Mouse (Mus musculus) cerebellum, adult 18-20 months (tissue): ENCODE results near the gene Scn3b.
A peak's percentile ranks its signal among the peaks of the same experiment; 100 is the strongest.

Source experiments
- DNase-seq, 2 experiments: peaks; one replicate each; pipeline ENCODE4 v3.0.0; 2021

The Scn3b gene

GRCm38 (mm10) chr9:40318771-40319170, 49.8 kb downstream of the Scn3b start:
- peak; percentile 44 to 63 for DNase-seq

DNA sequence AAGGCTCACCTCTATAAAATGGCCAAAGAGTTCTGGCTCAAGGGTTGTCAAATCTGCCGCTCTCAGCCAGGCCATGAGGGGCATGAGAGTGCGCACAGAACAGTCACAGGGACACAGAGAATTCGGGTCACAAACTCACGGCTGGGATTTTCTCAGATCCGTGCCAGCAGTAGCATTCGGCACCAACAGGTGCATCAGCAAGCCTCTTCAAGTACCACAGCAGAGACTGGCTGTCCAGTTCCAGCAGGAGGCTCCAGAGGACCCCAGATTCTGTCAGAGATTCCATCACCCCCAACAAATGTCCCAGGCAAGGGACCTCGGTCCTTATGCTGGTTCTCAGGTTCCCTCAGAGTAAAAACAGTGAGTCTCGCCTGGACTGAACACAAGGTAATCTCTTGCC, 51.4 kb downstream of the Scn3b start:
- peak; percentile 42 to 46 for DNase-seq

DNA sequence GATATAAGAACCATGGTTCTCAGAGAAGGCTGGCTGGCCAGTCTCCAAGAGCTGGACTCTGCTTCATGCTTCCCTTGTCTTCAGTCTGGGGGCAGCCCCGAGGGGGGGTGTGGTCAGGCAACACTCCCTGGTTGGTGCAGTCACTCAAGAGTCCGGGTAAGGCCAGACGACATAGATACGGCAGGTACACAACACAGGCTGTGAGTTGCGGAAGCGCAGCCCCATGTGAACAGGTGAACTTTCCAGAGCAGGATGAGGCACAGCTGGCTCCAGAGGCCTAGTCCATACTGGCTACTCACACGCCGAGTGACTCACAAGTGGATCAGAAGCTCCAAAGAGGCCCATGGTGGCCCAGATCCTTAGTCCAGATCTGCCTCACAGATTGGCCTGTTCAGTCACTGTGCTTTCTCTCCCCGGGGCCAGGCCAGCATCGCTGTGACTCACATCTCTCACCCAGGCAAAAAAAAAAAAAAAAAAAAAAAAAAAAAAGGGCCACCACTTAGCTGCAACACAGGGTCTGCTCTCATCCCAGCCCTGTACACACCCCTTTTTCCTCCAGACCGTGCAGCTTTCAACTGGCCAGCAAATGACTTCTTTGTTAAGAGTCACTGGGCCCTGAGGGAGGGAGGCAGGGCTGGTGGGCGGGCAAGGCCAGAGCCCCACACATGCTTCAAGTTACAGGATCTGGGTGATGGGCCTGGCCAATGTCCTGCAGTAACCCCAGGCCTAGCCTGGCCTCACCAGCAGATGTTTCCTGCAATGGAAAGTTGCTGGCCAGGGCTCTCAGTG, 52.1 kb downstream of the Scn3b start:
- peak in 1 of 2 experiments; percentile 54 for DNase-seq

- no peak for DNase-seq
Measured at GRCm38 (mm10) chr9:40321668-40322003, 52.6 kb downstream of the Scn3b start.

DNA sequence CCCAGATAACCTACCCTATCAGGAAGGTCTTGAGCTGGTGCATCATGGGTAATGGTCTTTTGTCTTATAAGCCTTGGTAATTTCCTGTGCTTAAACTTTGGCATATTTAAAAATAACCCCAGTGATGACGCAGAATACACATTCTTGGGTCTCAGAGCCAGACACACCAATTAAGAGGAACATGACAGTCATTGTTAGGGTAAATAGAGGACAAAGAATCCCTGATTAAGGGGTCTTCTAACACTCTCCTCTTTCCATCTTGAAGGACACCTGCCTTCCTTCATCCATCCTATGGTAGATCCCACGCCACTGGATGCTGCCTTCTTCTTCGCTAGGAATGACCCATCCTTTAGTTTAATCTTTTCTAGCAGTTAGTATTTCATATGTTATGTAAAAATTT, 53.4 kb downstream of the Scn3b start:
- no peak for DNase-seq

DNA sequence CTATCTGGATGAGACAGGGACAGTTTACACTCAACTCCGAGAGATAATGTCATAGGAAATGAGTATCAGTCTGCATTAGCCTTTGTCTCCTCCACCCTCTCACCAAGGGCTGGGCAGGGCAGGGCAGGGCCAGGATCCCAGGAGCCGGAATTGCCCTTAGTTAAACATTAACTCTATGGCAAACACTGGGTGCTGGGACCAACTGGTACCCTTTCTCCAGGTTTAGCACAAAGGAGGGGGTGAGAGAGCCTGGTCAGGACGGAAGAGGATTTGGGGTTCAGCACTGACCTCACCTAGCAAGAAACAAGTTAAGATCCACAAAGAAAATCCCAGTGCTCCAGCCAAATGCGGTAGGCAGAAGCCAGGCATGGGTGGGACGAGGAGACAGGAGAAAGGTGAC, 54.2 kb downstream of the Scn3b start:
- DNase-seq: no peak

- no peak for DNase-seq
Measured at GRCm38 (mm10) chr9:40323773-40324172, 54.8 kb downstream of the Scn3b start.

DNA sequence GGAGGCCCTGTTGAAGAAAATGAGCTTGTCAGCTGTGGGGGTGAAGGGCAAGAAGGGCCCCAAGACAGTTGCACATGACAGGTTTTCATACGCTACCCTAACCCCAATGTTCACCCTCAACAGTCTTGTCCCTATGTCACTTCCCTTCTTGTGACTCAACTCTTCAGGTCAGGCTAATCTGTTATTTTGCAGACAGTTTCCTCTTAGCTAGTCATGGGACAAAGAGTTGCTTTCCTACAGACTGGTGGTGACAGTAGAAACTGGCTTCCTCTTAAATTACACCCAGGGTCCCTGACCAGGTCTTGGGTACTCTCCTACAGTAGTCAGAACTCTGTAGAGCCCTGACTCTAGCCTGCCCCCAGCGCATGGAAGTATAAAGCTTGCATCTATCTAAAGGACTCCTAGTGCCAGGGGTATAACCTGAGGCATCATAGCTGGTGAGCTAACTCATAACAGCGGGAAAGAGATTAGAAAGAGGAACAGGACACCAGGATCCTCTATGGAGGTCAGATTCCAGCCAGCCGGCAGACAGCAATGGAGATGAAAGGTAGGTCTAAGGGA, 55.3 kb downstream of the Scn3b start:
- DNase-seq: no peak

DNA sequence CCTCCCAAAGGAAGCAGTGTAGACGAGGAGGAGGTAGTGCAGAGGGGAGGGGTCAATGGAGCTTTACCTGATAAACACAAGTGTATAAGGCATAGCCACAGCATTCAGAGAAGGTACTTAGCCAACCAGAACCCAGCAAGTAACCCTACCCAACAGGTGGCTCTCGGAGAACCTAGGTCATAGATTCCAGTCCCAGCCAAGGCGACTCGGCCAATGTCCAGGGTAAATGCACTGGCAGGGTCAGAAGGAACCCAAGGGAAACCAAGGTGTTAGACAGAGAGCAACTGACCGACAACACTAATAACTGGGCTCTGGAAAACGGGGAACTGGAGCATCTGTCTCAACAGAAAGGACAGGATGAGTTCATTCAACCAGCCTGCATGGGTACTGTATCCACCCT, 55.8 kb downstream of the Scn3b start:
- no peak for DNase-seq

DNA sequence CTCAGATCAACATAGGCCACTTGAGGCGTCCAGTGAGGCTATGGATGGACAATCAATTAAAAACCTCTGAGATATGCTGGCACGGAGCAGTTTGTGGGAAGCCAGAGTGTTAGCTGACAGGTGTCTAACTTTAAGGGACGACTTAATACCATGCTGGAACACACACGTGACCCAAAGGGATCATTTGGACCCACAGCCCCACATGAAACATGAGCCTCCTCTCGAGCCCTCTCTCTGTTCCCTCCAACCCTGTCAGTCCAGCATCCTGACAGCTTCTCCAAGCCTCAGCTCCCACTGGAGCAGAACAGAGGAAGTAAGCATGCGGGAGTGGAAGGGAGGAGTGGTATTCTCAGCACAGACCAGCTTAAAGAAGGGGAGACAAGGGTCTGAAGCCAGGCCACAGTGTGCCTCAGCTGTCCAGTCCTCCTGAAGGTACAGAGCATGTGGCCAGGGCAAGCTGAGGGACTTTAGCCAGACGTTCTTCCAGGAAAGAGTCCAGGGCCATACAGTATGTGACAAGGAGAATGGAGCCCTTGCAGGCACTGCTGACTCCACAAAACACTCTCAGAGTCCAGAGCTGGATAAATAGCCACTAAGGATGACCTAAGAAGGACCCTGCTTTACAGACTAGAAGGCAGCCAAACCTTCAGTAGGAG, 57.4 kb downstream of the Scn3b start:
- DNase-seq: no peak

DNA sequence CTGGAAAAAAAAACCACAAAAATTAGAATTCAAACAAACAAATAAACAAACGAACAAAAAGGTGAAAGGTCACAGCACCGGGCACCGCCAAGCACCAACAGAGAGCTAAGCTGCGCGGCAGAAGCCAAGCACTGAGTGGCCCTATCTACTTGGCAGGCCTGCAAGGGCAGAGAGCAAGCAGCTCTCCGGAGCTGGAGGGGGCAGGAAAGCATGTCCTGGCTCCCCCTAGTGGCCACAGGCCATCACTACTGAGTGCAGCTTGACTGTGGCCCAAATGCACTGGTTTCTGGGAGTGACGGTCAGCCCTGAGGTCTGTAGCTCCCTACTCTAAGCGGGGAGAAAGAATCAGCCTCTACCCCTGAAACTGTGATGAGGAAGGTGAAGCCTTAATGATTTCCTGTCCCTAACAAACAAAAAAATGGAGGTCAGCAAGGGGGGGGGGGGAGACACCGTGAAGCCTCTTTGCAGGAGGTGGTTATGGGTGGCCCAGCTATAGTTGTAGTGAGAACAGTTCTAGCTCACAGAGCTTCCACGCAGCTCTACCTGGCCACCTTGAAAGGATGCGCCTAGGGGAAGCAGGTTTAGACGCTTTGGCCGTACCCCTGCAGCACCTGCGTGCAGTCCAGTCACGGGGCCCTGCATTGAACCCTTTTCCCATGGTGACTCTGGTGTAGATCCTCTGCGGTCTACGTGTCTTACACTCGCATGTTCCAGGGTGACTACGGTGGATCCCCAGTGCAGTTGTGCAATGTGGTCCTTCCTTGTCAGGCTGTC, 61.8 kb downstream of the Scn3b start:
- DNase-seq: peak; percentile 96 to 97

DNA sequence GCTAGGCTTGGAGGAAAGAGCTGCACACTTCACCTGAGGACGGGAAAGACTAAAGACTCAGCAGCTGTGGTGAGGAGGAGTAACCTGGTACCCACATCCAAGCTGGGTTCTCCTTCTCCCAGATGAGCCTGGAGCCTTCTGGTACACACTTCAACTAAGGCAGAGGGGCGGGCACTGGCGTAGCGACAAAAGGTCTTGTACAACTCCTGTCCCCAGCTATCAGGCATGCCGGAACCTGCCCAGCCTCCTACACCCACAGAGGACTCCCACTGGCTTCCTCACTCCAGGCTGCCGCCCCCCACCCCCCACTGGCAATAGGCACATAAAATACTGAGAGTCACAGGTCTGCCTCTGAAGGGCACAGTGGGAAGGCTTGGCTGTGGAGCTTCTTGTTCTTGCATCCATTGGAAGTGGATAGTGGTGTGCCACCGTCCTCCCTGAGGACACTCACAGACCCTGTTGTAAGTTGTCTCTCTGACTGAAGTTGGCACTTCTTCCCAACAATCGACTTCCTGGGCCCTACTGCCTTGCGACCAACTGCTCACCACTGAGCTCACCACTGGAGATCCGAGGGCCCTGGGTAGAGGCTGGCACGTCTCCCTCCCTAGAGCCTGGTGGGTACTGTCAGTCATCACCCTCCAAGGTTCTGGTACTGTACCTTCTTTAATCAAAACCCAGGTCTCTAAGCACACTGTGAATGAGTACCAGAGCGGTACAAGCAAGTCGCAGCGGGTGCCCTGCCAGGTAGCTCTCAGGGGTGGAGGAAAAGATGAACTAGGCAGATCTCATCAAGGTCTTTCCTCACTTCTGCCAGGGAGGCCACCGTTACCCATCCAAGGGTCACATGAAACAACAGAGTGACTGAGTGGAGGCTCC, 62.6 kb downstream of the Scn3b start:
- DNase-seq: peak in 1 of 2 experiments; percentile 52

- DNase-seq: peak; percentile 93 to 95
Measured at GRCm38 (mm10) chr9:40332326-40332725, 63.3 kb downstream of the Scn3b start.

GRCm38 (mm10) chr9:40332731-40333648, 64.0 kb downstream of the Scn3b start:
- peak in 1 of 2 experiments; percentile 57 for DNase-seq

- peak; percentile 91 to 93 for DNase-seq
Measured at GRCm38 (mm10) chr9:40333649-40334396, 64.8 kb downstream of the Scn3b start.

GRCm38 (mm10) chr9:40334617-40335016, 65.6 kb downstream of the Scn3b start:
- DNase-seq: peak in 1 of 2 experiments; percentile 36

- DNase-seq: peak; percentile 68 to 70
Measured at GRCm38 (mm10) chr9:40336701-40337100, 67.7 kb downstream of the Scn3b start.

DNA sequence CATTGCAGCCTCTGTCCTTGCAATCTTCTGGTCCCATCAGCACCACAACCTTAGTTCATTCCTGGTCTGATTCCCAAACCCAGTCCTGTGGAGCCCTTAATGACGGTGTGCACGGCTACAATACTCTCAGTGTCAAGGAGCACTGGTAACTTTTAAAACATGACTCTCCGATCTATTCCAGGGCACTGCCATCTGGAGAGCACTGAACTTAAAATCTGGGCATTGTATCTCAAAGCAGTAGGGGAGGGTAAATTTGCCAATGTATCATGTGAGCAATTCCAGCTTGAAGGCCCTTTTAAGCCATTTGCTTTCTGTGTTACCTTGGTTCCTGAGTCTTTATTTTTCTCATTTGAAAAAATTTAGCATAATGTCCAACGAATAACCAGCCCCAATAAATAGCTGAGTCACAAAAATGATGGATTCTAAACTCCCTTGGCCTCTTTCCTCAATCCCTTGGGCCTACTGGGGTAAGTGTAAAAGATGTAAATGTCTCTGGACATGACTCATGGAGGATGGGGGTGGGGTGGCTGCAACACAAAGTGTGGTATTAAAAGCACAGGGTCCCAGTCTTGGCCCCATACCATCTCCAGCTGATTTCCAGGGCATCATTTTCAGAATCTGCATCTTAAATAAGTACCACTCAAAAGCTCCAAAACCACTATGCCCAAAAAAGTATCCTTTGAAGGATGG, 68.3 kb downstream of the Scn3b start:
- DNase-seq: peak in 1 of 2 experiments; percentile 49

DNA sequence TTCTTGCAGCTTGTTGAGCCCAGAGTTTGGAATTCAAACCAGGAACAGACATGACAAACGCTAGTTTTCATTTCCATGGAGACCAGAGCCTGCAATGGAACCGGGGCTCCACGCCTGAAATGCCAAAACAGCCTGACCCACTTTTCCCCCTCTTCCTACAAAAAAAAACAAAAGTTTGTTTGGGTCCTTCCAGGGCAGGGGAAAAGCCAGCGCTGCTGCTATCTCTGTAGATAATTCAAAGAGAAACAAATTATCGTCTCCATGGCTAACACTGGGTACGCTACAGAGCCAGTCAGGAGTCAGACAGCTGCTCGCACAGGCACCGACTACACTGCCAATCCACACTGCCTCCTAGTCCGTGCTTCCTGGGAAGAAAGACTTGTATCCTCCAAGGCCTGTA, 70.6 kb downstream of the Scn3b start:
- DNase-seq: peak; percentile 44 to 49
